Mouse (Mus musculus): ENCODE results near the gene Fam43a. TPM values are rescaled to one million over a fixed set of nuclear protein-coding genes. Genes with fewer than 3 reads are reported as not detected.
A peak's percentile ranks its signal among the peaks of the same experiment; 100 is the strongest.

Gene Fam43a
- polyA plus RNA-seq (2014; fragmentation: Nextera tagmentation; extraction: Ambion mirVana), result 6.2 and 7.2 TPM in 2 replicates

- Histone ChIP-seq H3K27ac (ENCODE audit: low read depth, low read length) (0 out of 2 replicates have a peak within 1 kb of the TSS, but pooled peaks have one; percentile 35), H3K27me3 (replicated peaks; ENCODE audit: control insufficient read depth, insufficient read depth, low read length) (peaks cover 27% of the 10 kb centered on the region), H3K9me3 (ENCODE audit: control insufficient read depth, low read length) (no peaks in the 10 kb centered on the region), H3K4me1 (replicated peaks; ENCODE audit: control insufficient read depth, insufficient read depth, low read length) (peaks cover 27% of the 10 kb centered on the region), H3K36me3 (ENCODE audit: control insufficient read depth, insufficient read depth, low read length) (no peaks in the 10 kb centered on the region), H3K4me2 (peak within 1 kb of the TSS; percentile 81), H3K4me3 (ENCODE audit: low read depth, low read length) (peak within 1 kb of the TSS; percentile 64), H3K9ac (ENCODE audit: low read depth, low read length) (peak within 1 kb of the TSS; percentile 62)
- ATAC-seq (replicated peaks; ENCODE audit: low FRiP score) (peak; percentile 77), DNase-seq (ENCODE audit: low spot score) (peak; percentile 91)
- WGBS, result under 1% methylated on average over 63 of the region's 63 CpGs
Observed at GRCm38 (mm10) chr16:30599491-30600268, at the start of gene Fam43a. Gene Fam43a, plus strand, starts transcription at chr16:30599723.

GRCm38 (mm10) chr16:30549966-30550747 lies 49.4 kb upstream of the Fam43a start:
- Histone ChIP-seq H3K9ac (ENCODE audit: low read depth, low read length) (peak overlapping the region; percentile 78), H3K4me2 (peak overlapping the region; percentile 99), H3K36me3 (ENCODE audit: control insufficient read depth, insufficient read depth, low read length) (no peaks in the 10 kb centered on the region), H3K9me3 (ENCODE audit: control insufficient read depth, low read length) (no peaks in the 10 kb centered on the region), H3K4me3 (ENCODE audit: low read depth, low read length) (peak overlapping the region; percentile 75), H3K27me3 (replicated peaks; ENCODE audit: control insufficient read depth, insufficient read depth, low read length) (peaks cover 15% of the 10 kb centered on the region), H3K4me1 (replicated peaks; ENCODE audit: control insufficient read depth, insufficient read depth, low read length) (no peaks in the 10 kb centered on the region; the same call in none of the 2 replicates), H3K27ac (ENCODE audit: low read depth, low read length) (no peak overlapping the region)
- DNase-seq (ENCODE audit: low spot score) (peak; percentile 88), ATAC-seq (replicated peaks; ENCODE audit: low FRiP score) (peak; percentile 88)
- under 1% methylated on average over 63 of the region's 63 CpGs for WGBS

- 12% methylated on average over 14 of the region's 14 CpGs for WGBS
- ATAC-seq (replicated peaks; ENCODE audit: low FRiP score) (peak; percentile 18), DNase-seq (ENCODE audit: low spot score) (no peak)
- H3K27me3 ChIP-seq (replicated peaks; ENCODE audit: control insufficient read depth, insufficient read depth, low read length), result peaks cover 15% of the 10 kb centered on the region
- H3K9me3 ChIP-seq (ENCODE audit: control insufficient read depth, low read length), result no peaks in the 10 kb centered on the region
- no peaks in the 10 kb centered on the region; the same call in none of the 2 replicates for H3K4me1 ChIP-seq (replicated peaks; ENCODE audit: control insufficient read depth, insufficient read depth, low read length)
- H3K4me3 ChIP-seq (ENCODE audit: low read depth, low read length), result peak within 1 kb of the TSS; percentile 75
- peak within 1 kb of the TSS; percentile 78 for H3K9ac ChIP-seq (ENCODE audit: low read depth, low read length)
- H3K36me3 ChIP-seq (ENCODE audit: control insufficient read depth, insufficient read depth, low read length), result no peaks in the 10 kb centered on the region
- H3K27ac ChIP-seq (ENCODE audit: low read depth, low read length), result no peak within 1 kb of the TSS
- peak within 1 kb of the TSS; percentile 99 for H3K4me2 ChIP-seq
Observed at GRCm38 (mm10) chr16:30550748-30551192, 48.8 kb upstream of the Fam43a start, which contains the start of gene Tmem44. Gene Tmem44, minus strand, starts transcription at chr16:30550842.

GRCm38 (mm10) chr16:30552621-30553338 lies 46.7 kb upstream of the Fam43a start:
- DNase-seq (ENCODE audit: low spot score) (no peak), ATAC-seq (replicated peaks; ENCODE audit: low FRiP score) (no peak)
- Histone ChIP-seq H3K4me3 (ENCODE audit: low read depth, low read length) (no peak overlapping the region), H3K36me3 (ENCODE audit: control insufficient read depth, insufficient read depth, low read length) (peaks cover 2% of the 10 kb centered on the region; the same call in 1 of the 2 replicates), H3K9me3 (ENCODE audit: control insufficient read depth, low read length) (no peaks in the 10 kb centered on the region), H3K4me2 (no peak overlapping the region), H3K27me3 (replicated peaks; ENCODE audit: control insufficient read depth, insufficient read depth, low read length) (peaks cover 15% of the 10 kb centered on the region), H3K4me1 (replicated peaks; ENCODE audit: control insufficient read depth, insufficient read depth, low read length) (no peaks in the 10 kb centered on the region; the same call in none of the 2 replicates), H3K27ac (ENCODE audit: low read depth, low read length) (no peak overlapping the region), H3K9ac (ENCODE audit: low read depth, low read length) (no peak overlapping the region)
- 47% methylated on average over 11 of the region's 11 CpGs for WGBS

- ATAC-seq (replicated peaks; ENCODE audit: low FRiP score) (no peak), DNase-seq (ENCODE audit: low spot score) (no peak)
- Histone ChIP-seq H3K27ac (ENCODE audit: low read depth, low read length) (no peak overlapping the region), H3K9ac (ENCODE audit: low read depth, low read length) (no peak overlapping the region), H3K9me3 (ENCODE audit: control insufficient read depth, low read length) (no peaks in the 10 kb centered on the region), H3K4me1 (replicated peaks; ENCODE audit: control insufficient read depth, insufficient read depth, low read length) (no peaks in the 10 kb centered on the region; the same call in none of the 2 replicates), H3K4me2 (no peak overlapping the region), H3K36me3 (ENCODE audit: control insufficient read depth, insufficient read depth, low read length) (peaks cover 9% of the 10 kb centered on the region), H3K4me3 (ENCODE audit: low read depth, low read length) (no peak overlapping the region), H3K27me3 (replicated peaks; ENCODE audit: control insufficient read depth, insufficient read depth, low read length) (peaks cover 8% of the 10 kb centered on the region)
- 89% methylated on average over 8 of the region's 8 CpGs for WGBS
Observed at GRCm38 (mm10) chr16:30554109-30554508, 45.4 kb upstream of the Fam43a start.

- 88% methylated on average over 5 of the region's 5 CpGs for WGBS
- no peak overlapping the region for H3K27ac ChIP-seq (ENCODE audit: low read depth, low read length)
- H3K9ac ChIP-seq (ENCODE audit: low read depth, low read length), result no peak overlapping the region
- no peak overlapping the region for H3K4me3 ChIP-seq (ENCODE audit: low read depth, low read length)
- H3K4me1 ChIP-seq (replicated peaks; ENCODE audit: control insufficient read depth, insufficient read depth, low read length), result no peaks in the 10 kb centered on the region
- no peaks in the 10 kb centered on the region for H3K27me3 ChIP-seq (replicated peaks; ENCODE audit: control insufficient read depth, insufficient read depth, low read length)
- no peaks in the 10 kb centered on the region for H3K9me3 ChIP-seq (ENCODE audit: control insufficient read depth, low read length)
- no peak for ATAC-seq (replicated peaks; ENCODE audit: low FRiP score)
- no peak for DNase-seq (ENCODE audit: low spot score)
- H3K36me3 ChIP-seq (ENCODE audit: control insufficient read depth, insufficient read depth, low read length), result peaks cover 47% of the 10 kb centered on the region
- H3K4me2 ChIP-seq, result no peak overlapping the region
Observed at GRCm38 (mm10) chr16:30559312-30559992, 40.1 kb upstream of the Fam43a start.

GRCm38 (mm10) chr16:30560601-30561000 lies 38.9 kb upstream of the Fam43a start:
- no peak overlapping the region for H3K27ac ChIP-seq (ENCODE audit: low read depth, low read length)
- H3K9me3 ChIP-seq (ENCODE audit: control insufficient read depth, low read length), result no peaks in the 10 kb centered on the region
- DNase-seq (ENCODE audit: low spot score), result no peak
- no peak overlapping the region for H3K4me3 ChIP-seq (ENCODE audit: low read depth, low read length)
- peaks cover 3% of the 10 kb centered on the region; the same call in 1 of the 2 replicates for H3K4me1 ChIP-seq (replicated peaks; ENCODE audit: control insufficient read depth, insufficient read depth, low read length)
- H3K27me3 ChIP-seq (replicated peaks; ENCODE audit: control insufficient read depth, insufficient read depth, low read length), result no peaks in the 10 kb centered on the region
- no peak for ATAC-seq (replicated peaks; ENCODE audit: low FRiP score)
- no peak overlapping the region for H3K4me2 ChIP-seq
- WGBS, result 90% methylated on average over 4 of the region's 4 CpGs
- no peak overlapping the region for H3K9ac ChIP-seq (ENCODE audit: low read depth, low read length)
- H3K36me3 ChIP-seq (ENCODE audit: control insufficient read depth, insufficient read depth, low read length), result peaks cover 58% of the 10 kb centered on the region

- Histone ChIP-seq H3K36me3 (ENCODE audit: control insufficient read depth, insufficient read depth, low read length) (peaks cover 73% of the 10 kb centered on the region), H3K4me1 (replicated peaks; ENCODE audit: control insufficient read depth, insufficient read depth, low read length) (peaks cover 7% of the 10 kb centered on the region), H3K4me2 (no peak overlapping the region), H3K9ac (ENCODE audit: low read depth, low read length) (no peak overlapping the region), H3K27me3 (replicated peaks; ENCODE audit: control insufficient read depth, insufficient read depth, low read length) (no peaks in the 10 kb centered on the region), H3K4me3 (ENCODE audit: low read depth, low read length) (no peak overlapping the region), H3K27ac (ENCODE audit: low read depth, low read length) (no peak overlapping the region; the same call in 1 of the 2 replicates), H3K9me3 (ENCODE audit: control insufficient read depth, low read length) (no peaks in the 10 kb centered on the region)
- ATAC-seq (replicated peaks; ENCODE audit: low FRiP score), result peak; percentile 93
- 57% methylated on average over 6 of the region's 6 CpGs for WGBS
- DNase-seq (ENCODE audit: low spot score), result no peak
Observed at GRCm38 (mm10) chr16:30565631-30566030, 33.9 kb upstream of the Fam43a start.
